Mouse (Mus musculus) brain, adult 10 weeks (tissue): Measurements from ENCODE around the gene Tmsb15b1. TPM values are rescaled to one million over a fixed set of nuclear protein-coding genes. Genes with fewer than 3 reads are reported as not detected.

ENCODE experiments used
- polyA plus RNA-seq: library from polyadenylated mRNA; stranded (reverse); fragments of 350-450 nt; fragmentation: Illumina TruSeq; extraction: RNeasy Lipid Tissue Mini Kit (QIAGEN cat#74804); gene quantifications from one replicate; pipeline ENCODE4 v1.2.3, GENCODE M21; 2015; ENCODE audit warnings: low read depth, low replicate concordance

Gene Tmsb15b1
- polyA plus RNA-seq, result 23.4 TPM

DNA sequence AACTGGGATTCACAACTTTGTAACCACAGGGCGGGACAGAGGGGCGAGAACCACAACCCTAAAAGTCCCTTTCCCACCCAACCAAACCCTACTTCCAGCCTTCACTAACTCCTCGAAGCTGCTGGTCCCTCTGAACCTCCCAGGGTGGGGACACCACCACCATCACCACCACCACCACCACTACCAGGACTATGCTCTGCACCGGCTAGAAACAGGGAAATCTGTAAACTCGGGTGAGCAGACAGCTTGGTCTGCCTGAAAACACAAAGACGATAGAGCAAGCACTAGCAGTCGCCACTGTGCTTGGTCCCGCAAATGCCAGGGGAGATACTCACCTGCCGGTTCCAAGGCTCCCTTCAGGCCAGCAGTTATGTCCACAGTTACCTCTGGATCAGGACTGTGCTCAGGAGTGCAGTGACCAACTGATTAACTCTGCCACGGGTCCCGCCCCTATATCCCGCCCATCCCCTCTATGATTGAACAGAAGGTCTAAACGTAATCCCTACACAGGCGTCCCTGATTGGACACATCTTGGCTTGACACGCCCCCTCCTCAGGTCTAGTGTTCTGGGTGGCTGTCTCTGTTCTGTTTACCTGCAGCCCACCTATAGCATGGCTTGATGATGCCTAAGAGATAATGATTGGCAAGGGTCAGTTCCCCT, at the start of gene Tmsb15b1, which contains the start of gene Tmsb15l:
Gene Tmsb15b1, minus strand, starts transcription at position 451 of the 661 bp plus-strand sequence.
Gene Tmsb15l, minus strand, starts transcription at position 446 of the 661 bp plus-strand sequence.

DNA sequence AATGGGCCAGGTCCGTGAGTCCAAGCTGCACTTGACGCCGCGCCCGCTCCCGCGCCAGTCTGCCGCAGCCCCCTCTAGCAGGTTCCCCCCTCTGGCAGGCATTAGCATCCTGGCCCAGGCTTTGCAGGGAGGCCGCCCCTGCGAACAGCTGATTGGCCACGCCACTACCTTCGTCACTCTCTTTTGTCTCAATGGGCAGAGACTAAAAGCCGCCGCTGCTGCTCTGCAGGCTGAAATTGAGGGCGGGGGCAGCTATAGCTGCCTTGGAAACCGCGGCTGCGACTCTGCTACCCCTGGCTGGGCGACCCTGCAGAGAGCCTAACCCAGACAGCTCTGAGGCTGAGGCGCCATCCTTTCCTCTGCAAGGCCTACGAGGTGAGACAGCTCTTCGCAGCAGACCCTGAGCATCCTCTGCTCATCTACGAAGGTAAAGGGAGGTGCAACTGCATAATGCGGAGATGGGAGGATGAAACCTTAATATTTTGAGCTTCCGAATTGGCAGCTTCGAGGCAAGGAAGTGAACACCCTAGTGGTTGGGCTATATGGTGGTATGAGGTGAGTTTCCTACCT, 16.4 kb upstream of the Tmsb15b1 start, which contains the start of gene Zcchc18:
Gene Zcchc18, plus strand, starts transcription at position 178 of the 570 bp plus-strand sequence.

DNA sequence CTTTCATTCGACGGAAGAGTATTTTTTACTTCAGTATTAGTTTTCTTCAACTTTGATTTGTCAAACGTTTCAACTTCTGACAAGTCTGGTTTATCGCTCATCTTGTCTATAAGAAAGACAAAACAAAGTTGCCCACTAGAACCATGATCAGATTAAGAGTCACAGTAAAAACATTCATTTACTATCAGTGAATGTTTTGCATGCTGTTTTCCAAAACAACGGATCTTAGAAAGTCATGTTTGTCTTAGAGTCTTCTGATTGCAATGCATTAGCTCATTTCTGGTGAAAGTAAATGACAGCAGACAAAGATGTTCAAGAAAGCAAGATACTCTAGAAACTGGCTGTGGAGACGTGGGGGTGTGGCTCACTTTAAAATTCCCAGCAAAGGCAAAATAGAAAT, 1.3 kb downstream of the Tmsb15b1 start, which contains the start of gene Tmsb15b2:
Gene Tmsb15b2, minus strand, starts transcription at position 101 of the 400 bp plus-strand sequence.

DNA sequence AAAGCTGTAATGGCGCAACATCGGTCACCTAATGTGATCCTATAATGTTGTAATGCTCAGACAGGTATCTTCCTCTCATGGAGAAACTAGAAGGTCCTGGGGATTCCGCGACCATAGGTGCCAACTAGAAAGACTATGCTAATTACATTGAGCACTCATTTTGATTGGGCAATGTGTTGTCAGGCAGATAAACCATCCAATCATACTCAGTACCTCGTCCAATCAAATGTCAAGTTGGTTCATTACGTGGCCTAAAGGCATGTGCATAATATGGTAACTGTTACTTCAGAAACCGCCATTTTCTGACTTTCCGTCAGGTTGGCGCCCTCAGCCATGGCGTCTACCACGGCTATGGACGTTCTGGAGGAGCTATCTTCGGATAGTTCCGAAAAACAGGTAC, 49.6 kb downstream of the Tmsb15b1 start, which contains the start of gene H2bfm:
Gene H2bfm, plus strand, starts transcription at position 295 of the 400 bp plus-strand sequence.

Other genes starting within 250 kb of the Tmsb15b1 start
- 361 TPM for gene Morf4l2, start 233.2 kb downstream of the Tmsb15b1 start, polyA plus RNA-seq
- not detected for gene Glra4, start 196.7 kb downstream of the Tmsb15b1 start, polyA plus RNA-seq
- 1,949 TPM for gene Plp1, start 154.2 kb downstream of the Tmsb15b1 start, polyA plus RNA-seq
- 24.7 TPM for gene Rab9b, start 108.1 kb downstream of the Tmsb15b1 start, polyA plus RNA-seq
- not detected for gene H2bfm, start 49.5 kb downstream of the Tmsb15b1 start, polyA plus RNA-seq
- gene Tmsb15b2, start 1.4 kb downstream of the Tmsb15b1 start, polyA plus RNA-seq, result 51.5 TPM
- 8.4 TPM for gene Tmsb15l, start within 50 bp of the Tmsb15b1 start, polyA plus RNA-seq
- 344 TPM for gene Zcchc18, start 16.3 kb upstream of the Tmsb15b1 start, polyA plus RNA-seq
- gene Slc25a53, start 61.4 kb upstream of the Tmsb15b1 start, polyA plus RNA-seq, result 15.7 TPM
- 4.8 TPM for gene Fam199x, start 72.7 kb upstream of the Tmsb15b1 start, polyA plus RNA-seq
- not detected for gene Esx1, start 145.2 kb upstream of the Tmsb15b1 start, polyA plus RNA-seq